Mouse (Mus musculus) embryo, embryonic 10.5 days (tissue): ENCODE measurements around the gene Olfr213.
"Not testable (repeated sequence)": the region's sequence is repeated elsewhere in the genome, so short reads cannot be mapped to it uniquely, and the experiment has no call there.

ENCODE experiments used
- DNase-seq: peaks from one replicate; pipeline ENCODE4 v3.0.0-alpha.2; 2015; ENCODE audit warnings: low spot score

Olfr213 gene

GRCm38 (mm10) chr6:116538156-116538555 is at the start of gene Olfr213:
TSS of gene Olfr213 (plus strand) at chr6:116538456.
- DNase-seq, result no peak

GRCm38 (mm10) chr6:116488791-116489190 is 49.5 kb upstream of the Olfr213 start, which contains the start of gene Olfr211:
TSS of gene Olfr211 (plus strand) at chr6:116489091.
- DNase-seq, result no peak

- DNase-seq, result no peak
These were observed 44.5 kb upstream of the Olfr213 start for GRCm38 (mm10) chr6:116493742-116494141.

DNA sequence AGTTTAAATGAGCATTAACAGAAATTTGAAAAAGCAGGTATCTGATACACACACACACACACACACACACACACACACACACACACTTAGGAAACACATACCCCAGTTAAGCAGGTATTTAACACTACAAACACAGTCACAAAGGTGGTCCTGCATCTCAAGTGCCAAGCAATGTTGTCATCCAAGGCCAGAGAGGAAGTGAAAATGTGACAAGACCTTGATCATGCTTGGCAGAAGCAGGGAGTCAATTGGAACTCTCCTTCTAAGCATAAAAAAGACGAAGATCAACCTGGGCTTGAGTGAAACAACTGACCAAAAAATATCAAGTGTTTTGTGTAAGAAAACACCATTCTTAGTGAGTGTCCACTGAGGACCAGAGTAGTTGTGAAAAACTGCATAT is 42.3 kb upstream of the Olfr213 start:
- no peak for DNase-seq

DNA sequence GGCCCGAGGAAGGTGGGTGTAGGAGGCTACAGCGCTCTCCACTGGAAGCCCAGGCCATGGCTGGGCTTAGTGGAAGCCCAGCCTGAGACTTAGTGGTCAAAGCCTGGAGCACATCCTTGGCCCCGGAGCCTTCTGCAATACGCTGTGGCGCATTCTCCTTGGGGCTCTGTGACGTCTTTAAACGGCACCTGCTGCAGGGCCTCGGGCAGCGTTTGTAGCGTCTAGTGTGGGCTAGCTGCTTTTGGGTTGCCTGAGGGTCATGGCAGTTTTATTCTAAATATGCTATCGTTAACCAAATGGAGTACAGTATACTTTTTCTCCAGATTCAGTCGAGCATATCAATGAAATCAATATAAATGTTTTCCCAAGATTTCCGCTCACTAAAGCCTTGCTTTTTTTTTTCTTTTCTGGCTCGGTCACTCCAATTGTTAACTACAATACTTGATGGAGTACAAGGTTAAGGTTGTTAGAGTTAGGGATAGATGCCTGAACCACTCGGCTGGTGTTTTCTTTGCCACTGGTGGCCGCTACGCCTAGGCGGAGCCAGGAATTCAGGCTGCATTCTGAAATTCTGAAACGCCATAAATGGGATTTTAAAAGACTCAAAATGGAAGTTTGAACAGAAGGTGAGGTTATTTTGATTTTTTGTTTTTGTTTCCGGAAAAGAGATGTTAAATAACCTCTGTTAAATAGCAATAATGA is 31.8 kb upstream of the Olfr213 start, which contains the start of gene Olfr212:
TSS of gene Olfr212 (plus strand) at position 215 of the 702 bp plus-strand sequence.
- not testable (repeated sequence) for DNase-seq

- no peak for DNase-seq
These were observed 23.4 kb upstream of the Olfr213 start for GRCm38 (mm10) chr6:116514832-116515231.

DNA sequence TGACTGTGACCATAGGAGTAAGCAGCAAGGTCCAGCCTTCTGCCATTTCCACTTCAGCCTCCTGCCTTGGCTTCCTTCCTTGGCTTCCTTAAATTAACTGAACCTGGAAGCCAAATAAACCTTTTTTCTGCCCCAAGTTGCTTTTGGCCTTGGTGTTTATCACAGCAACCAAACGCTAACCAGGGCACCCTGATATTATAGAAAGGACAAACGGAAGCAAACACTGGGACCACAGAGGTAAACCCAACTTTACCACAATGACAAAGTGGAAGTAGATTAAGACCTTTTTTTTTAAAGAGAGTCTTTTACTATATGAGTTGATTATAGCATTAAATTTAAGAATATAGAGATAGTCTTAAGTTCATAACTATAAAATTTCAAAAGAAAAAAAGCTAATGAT is 4.2 kb downstream of the Olfr213 start:
- DNase-seq, result no peak

- DNase-seq, result not testable (repeated sequence)
These were observed 12.6 kb downstream of the Olfr213 start, which contains the start of gene Gm5580 for GRCm38 (mm10) chr6:116550841-116551240. TSS of gene Gm5580 (plus strand) at chr6:116551141.

GRCm38 (mm10) chr6:116553935-116554334 is 15.7 kb downstream of the Olfr213 start, which contains the start of gene Olfr214:
TSS of gene Olfr214 (plus strand) at chr6:116554235.
- DNase-seq, result no peak

DNA sequence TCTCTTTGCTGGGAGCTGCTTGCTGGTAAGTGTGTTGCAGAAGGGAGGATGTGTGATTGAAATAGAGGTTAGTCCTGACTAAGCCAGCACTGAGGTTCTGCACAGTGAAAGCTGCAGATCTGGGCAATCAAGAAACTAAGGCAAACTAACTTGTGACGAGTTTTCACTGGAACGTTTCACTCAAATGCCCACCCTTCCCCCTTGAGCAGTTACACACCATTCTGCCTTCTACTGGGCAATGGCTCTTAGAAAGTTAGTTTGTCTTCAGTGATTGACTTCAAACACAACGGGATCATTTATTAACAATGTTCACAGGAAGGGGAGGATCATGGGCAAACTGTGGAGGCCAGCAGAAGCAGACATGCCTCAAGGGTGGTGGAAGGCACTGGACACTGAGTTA is 16.7 kb downstream of the Olfr213 start:
- DNase-seq, result no peak

GRCm38 (mm10) chr6:116569834-116570233 is 31.6 kb downstream of the Olfr213 start:
- DNase-seq, result peak; percentile 80

GRCm38 (mm10) chr6:116584095-116584494 is 45.8 kb downstream of the Olfr213 start, which contains the start of gene Olfr215:
TSS of gene Olfr215 (minus strand) at chr6:116584195.
- DNase-seq, result no peak
